ENCODE assay signal across 11 mouse cellular contexts in the genomic region with DNA sequence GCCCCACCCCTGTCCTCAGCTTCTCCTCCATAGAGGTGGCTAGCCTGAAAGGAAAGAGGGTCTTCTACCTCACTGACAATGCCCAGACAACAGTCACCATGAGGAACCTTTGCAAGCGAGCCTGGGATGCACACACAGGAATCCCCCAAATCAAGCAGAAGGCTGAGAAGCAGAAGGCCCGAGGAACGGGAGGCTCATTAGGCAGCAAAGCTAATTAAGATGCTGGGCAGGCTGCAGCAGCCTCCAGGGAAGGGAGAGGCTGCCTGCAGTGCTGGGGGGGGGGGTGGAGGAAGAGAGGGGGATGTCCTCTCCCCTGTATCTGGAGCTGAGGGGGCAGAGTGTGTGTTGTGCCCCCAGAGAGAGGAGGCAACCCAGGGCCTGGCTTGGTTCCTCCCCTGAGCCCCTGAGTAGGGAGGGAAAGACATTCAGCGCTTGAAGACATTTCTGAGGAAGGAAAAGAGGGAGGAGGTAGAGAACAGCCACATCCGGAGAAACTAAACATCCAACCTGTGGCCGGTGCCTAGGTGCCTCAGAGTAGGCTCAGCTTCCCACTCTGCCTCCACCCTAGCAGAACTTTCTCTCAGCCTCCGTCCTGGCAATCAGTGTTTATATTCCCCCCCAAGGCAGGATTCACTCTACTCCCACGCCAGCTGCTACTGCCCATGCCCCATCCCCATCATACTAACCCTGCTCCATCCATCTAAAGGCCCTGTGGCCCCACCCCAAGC. TPM values are rescaled to one million over a fixed set of nuclear protein-coding genes. Genes with fewer than 3 reads are reported as not detected.
DNase-seq lines count a peak whose midpoint lies in the region; ATAC-seq lines count a peak whose summit lies in the region.
"Had no signal": no experiment of that assay in that cellular context is flagged by ENCODE, and none has a peak within 500 bp of the region (broad histone marks: within the 10 kb centered on the region; RNA-seq: fewer than 3 reads in every experiment).

No protein-coding gene starts in this region.

- peak overlapping the region; percentile 12 for H3K4me3 ChIP-seq in forebrain, embryonic 12.5 days (replicated peaks)
- H3K4me3 ChIP-seq in limb, embryonic 12.5 days (replicated peaks): peak overlapping the region; percentile 88; the same call in 1 of the 2 replicates
- H3K4me3 ChIP-seq: erythroblast, embryonic 14.5 days; liver, embryonic 13.5 days had no signal

- peak; percentile 29 for DNase-seq in right cerebral cortex, postnatal 14 days
- no peak for DNase-seq in right cerebral cortex, postnatal 36 days (ENCODE audit: low spot score in 2 of 2)
- DNase-seq in thymus, postnatal 14 days: peak; percentile 52
- no peak for DNase-seq in ovary, adult 18-20 months (ENCODE audit: low spot score)
- DNase-seq in urinary bladder, postnatal 4 days (ENCODE audit: low spot score in 2 of 2): no peak
- no peak for DNase-seq in frontal cortex, postnatal 14 days (ENCODE audit: low spot score in 2 of 2)
- DNase-seq: liver, embryonic 13.5 days had no signal

- peak; percentile 31; the same call in 1 of the 2 replicates for ATAC-seq in forebrain, embryonic 12.5 days (ENCODE audit: low FRiP score)
- no peak for ATAC-seq in limb, embryonic 12.5 days (ENCODE audit: insufficient number of reproducible peaks, insufficient read depth, low FRiP score, low TSS enrichment, low read depth)

- 27% methylated on average over 8 of the region's 8 CpGs for WGBS in forebrain, embryonic 12.5 days
- 25% methylated on average over 8 of the region's 8 CpGs for WGBS in limb, embryonic 12.5 days

- H3K4me1 ChIP-seq in forebrain, embryonic 12.5 days: peaks cover 49% of the 10 kb centered on the region
- H3K4me1 ChIP-seq in limb, embryonic 12.5 days (replicated peaks): peaks cover 27% of the 10 kb centered on the region

- H3K27ac ChIP-seq in forebrain, embryonic 12.5 days: peak overlapping the region; percentile 89
- no peak overlapping the region for H3K27ac ChIP-seq in limb, embryonic 12.5 days
- H3K27ac ChIP-seq: liver, embryonic 13.5 days had no signal

- peaks cover 27% of the 10 kb centered on the region for H3K36me3 ChIP-seq in forebrain, embryonic 12.5 days (replicated peaks)
- peaks cover 41% of the 10 kb centered on the region for H3K36me3 ChIP-seq in limb, embryonic 12.5 days
- H3K36me3 ChIP-seq: G1E; liver, embryonic 13.5 days had no signal

- H3K9me3 ChIP-seq in forebrain, embryonic 12.5 days: no peaks in the 10 kb centered on the region
- no peaks in the 10 kb centered on the region for H3K9me3 ChIP-seq in limb, embryonic 12.5 days
- H3K9me3 ChIP-seq: G1E; liver, embryonic 13.5 days had no signal

- H3K4me2 ChIP-seq in forebrain, embryonic 12.5 days: peak overlapping the region; percentile 81
- peak overlapping the region; percentile 81 for H3K4me2 ChIP-seq in limb, embryonic 12.5 days
- H3K4me2 ChIP-seq: liver, embryonic 13.5 days had no signal

- peak overlapping the region; percentile 86 for H3K9ac ChIP-seq in forebrain, embryonic 12.5 days
- 0 out of 2 replicates have a peak overlapping the region, but pooled peaks have one; percentile 8 for H3K9ac ChIP-seq in limb, embryonic 12.5 days (replicated peaks)
- H3K9ac ChIP-seq: liver, embryonic 13.5 days had no signal

- no peaks in the 10 kb centered on the region for H3K27me3 ChIP-seq in forebrain, embryonic 12.5 days
- 0 out of 2 replicates have a peak, but pooled peaks cover 4% of the 10 kb centered on the region for H3K27me3 ChIP-seq in limb, embryonic 12.5 days

RNA-seq across cellular contexts. Expression of gene Cacnb1, which starts 2.8 kb away (rescaled TPM):
- polyA plus RNA-seq in forebrain, embryonic 12.5 days (2016; fragmentation: Nextera tagmentation; extraction: Ambion mirVana): 22.5 and 29.3 TPM in 2 replicates
- 13.2 and 16.0 TPM in 2 replicates for polyA plus RNA-seq in limb, embryonic 12.5 days (2016; fragmentation: Nextera tagmentation; extraction: Ambion mirVana)

RNA-seq across cellular contexts. Expression of gene Rpl19, which starts 6.5 kb away (rescaled TPM):
- 737 and 747 TPM in 2 replicates for polyA plus RNA-seq in forebrain, embryonic 12.5 days (2016; fragmentation: Nextera tagmentation; extraction: Ambion mirVana)
- 1,014 and 1,051 TPM in 2 replicates for polyA plus RNA-seq in limb, embryonic 12.5 days (2016; fragmentation: Nextera tagmentation; extraction: Ambion mirVana)

RNA-seq across cellular contexts. Expression of gene Arl5c, which starts 24.1 kb away (rescaled TPM):
- polyA plus RNA-seq in forebrain, embryonic 12.5 days (2016; fragmentation: Nextera tagmentation; extraction: Ambion mirVana): 7.0 and 7.8 TPM in 2 replicates
- polyA plus RNA-seq in limb, embryonic 12.5 days (2016; fragmentation: Nextera tagmentation; extraction: Ambion mirVana): 5.9 and 7.1 TPM in 2 replicates
- polyA plus RNA-seq: erythroblast, embryonic 14.5 days; G1E had no signal

RNA-seq across cellular contexts. Expression of gene Stac2, which starts 33.2 kb away (rescaled TPM):
- polyA plus RNA-seq in forebrain, embryonic 12.5 days (2016; fragmentation: Nextera tagmentation; extraction: Ambion mirVana): 1.6 TPM in 2 replicates
- polyA plus RNA-seq in limb, embryonic 12.5 days (2016; fragmentation: Nextera tagmentation; extraction: Ambion mirVana): 0.31 and 0.68 TPM in 2 replicates
- polyA plus RNA-seq: erythroblast, embryonic 14.5 days; G1E had no signal

RNA-seq across cellular contexts. Expression of gene Plxdc1, which starts 33.8 kb away (rescaled TPM):
- 0.22 and 0.33 TPM in 2 replicates for polyA plus RNA-seq in forebrain, embryonic 12.5 days (2016; fragmentation: Nextera tagmentation; extraction: Ambion mirVana)
- polyA plus RNA-seq in limb, embryonic 12.5 days (2016; fragmentation: Nextera tagmentation; extraction: Ambion mirVana): 0.12 TPM in 1 of 2 replicates, not detected in the other

Comparison
In these comparisons a context has a peak if more than half of its experiments do, and no peak if none do; other contexts are left out.
1. DNase-seq: peak in right cerebral cortex, postnatal 14 days (single experiment) and thymus, postnatal 14 days (single experiment); none in right cerebral cortex, postnatal 36 days (0 of 2), ovary, adult 18-20 months (single experiment), urinary bladder, postnatal 4 days (0 of 2) and frontal cortex, postnatal 14 days (0 of 2).